In genomic region chr10:123201436-123201835, GRCm38 (mm10) we compare ENCODE assay signal across 16 mouse cellular contexts.
"Had no signal": no experiment of that assay in that cellular context is flagged by ENCODE, and none has a peak within 500 bp of the region (broad histone marks: within the 10 kb centered on the region; RNA-seq: fewer than 3 reads in every experiment).

No protein-coding gene starts in this region.

- H3K27me3 ChIP-seq: neural tube, embryonic 12.5 days; neural tube, embryonic 13.5 days; neural tube, embryonic 15.5 days; stomach, embryonic 15.5 days had no signal

- H3K36me3 ChIP-seq: neural tube, embryonic 12.5 days; neural tube, embryonic 13.5 days; neural tube, embryonic 15.5 days; stomach, embryonic 15.5 days had no signal

- H3K9me3 ChIP-seq: neural tube, embryonic 12.5 days; neural tube, embryonic 13.5 days; neural tube, embryonic 15.5 days; stomach, embryonic 15.5 days had no signal

- DNase-seq: retina, postnatal 1 day; right cerebral cortex, postnatal 14 days; right cerebral cortex, postnatal 25 days; right cerebral cortex, postnatal 4 days; spleen, adult 18-20 months; thymus, adult 18-20 months; thymus, adult 2 months; thymus, postnatal 14 days; thymus, postnatal 25 days; thymus, postnatal 36 days; thymus, postnatal 4 days had no signal

- H3K4me2 ChIP-seq: neural tube, embryonic 12.5 days; neural tube, embryonic 13.5 days; neural tube, embryonic 15.5 days; stomach, embryonic 15.5 days had no signal

- H3K4me3 ChIP-seq: neural tube, embryonic 12.5 days; neural tube, embryonic 13.5 days; neural tube, embryonic 15.5 days; stomach, embryonic 15.5 days had no signal

- H3K9ac ChIP-seq: neural tube, embryonic 12.5 days; neural tube, embryonic 13.5 days; neural tube, embryonic 15.5 days; stomach, embryonic 15.5 days had no signal

- H3K4me1 ChIP-seq: neural tube, embryonic 12.5 days; neural tube, embryonic 15.5 days; stomach, embryonic 15.5 days had no signal

- H3K27ac ChIP-seq: neural tube, embryonic 12.5 days; neural tube, embryonic 13.5 days; neural tube, embryonic 15.5 days; stomach, embryonic 15.5 days; stomach, postnatal 0 days had no signal
